Mouse (Mus musculus): ENCODE data around the gene Peak1. TPM values are rescaled to one million over a fixed set of nuclear protein-coding genes. Genes with fewer than 3 reads are reported as not detected.
"Not testable (repeated sequence)": the region's sequence is repeated elsewhere in the genome, so short reads cannot be mapped to it uniquely, and the experiment has no call there.

Peak1 gene
- polyA plus RNA-seq, 1 experiment from 2014 or later = 14.3 TPM

- Histone ChIP-seq H3K9ac (no peak overlapping the region), H3K4me2 (no peak overlapping the region), H3K4me1 (replicated peaks) (peaks cover 5% of the 10 kb centered on the region; the same call in 1 of the 2 replicates), H3K27me3 (no peaks in the 10 kb centered on the region), H3K9me3 (replicated peaks) (no peaks in the 10 kb centered on the region), H3K27ac (no peak overlapping the region), H3K4me3 (no peak overlapping the region), H3K36me3 (no peaks in the 10 kb centered on the region)
- ATAC-seq (replicated peaks; ENCODE audit: insufficient number of reproducible peaks, insufficient read depth, low FRiP score, low read depth) = no peak
- 31% methylated on average over 7 of the region's 7 CpGs for WGBS
Observed at GRCm38 (mm10) chr9:56439699-56440098, 21.8 kb upstream of the Peak1 start.

GRCm38 (mm10) chr9:56437300-56437892 lies 19.5 kb upstream of the Peak1 start:
- H3K4me3 ChIP-seq; H3K4me1 ChIP-seq (replicated peaks); H3K4me2 ChIP-seq; H3K9ac ChIP-seq; H3K27me3 ChIP-seq; ATAC-seq (replicated peaks; ENCODE audit: insufficient number of reproducible peaks, insufficient read depth, low FRiP score, low read depth); H3K36me3 ChIP-seq; H3K9me3 ChIP-seq (replicated peaks); H3K27ac ChIP-seq: not testable (repeated sequence)
- 88% methylated on average over 29 of the region's 29 CpGs for WGBS

- Histone ChIP-seq H3K9me3 (replicated peaks) (no peaks in the 10 kb centered on the region), H3K36me3 (no peaks in the 10 kb centered on the region), H3K4me3 (no peak overlapping the region), H3K4me2 (no peak overlapping the region), H3K9ac (no peak overlapping the region), H3K4me1 (replicated peaks) (peaks cover 9% of the 10 kb centered on the region; the same call in 1 of the 2 replicates), H3K27ac (no peak overlapping the region), H3K27me3 (no peaks in the 10 kb centered on the region)
- 70% methylated on average over 5 of the region's 5 CpGs for WGBS
- no peak for ATAC-seq (replicated peaks; ENCODE audit: insufficient number of reproducible peaks, insufficient read depth, low FRiP score, low read depth)
Observed at GRCm38 (mm10) chr9:56435821-56436526, 18.1 kb upstream of the Peak1 start.

- ATAC-seq (replicated peaks; ENCODE audit: insufficient number of reproducible peaks, insufficient read depth, low FRiP score, low read depth) = no peak
- Histone ChIP-seq H3K27me3 (no peaks in the 10 kb centered on the region), H3K36me3 (no peaks in the 10 kb centered on the region), H3K4me2 (no peak overlapping the region), H3K4me3 (no peak overlapping the region), H3K9me3 (replicated peaks) (no peaks in the 10 kb centered on the region), H3K27ac (no peak overlapping the region), H3K9ac (no peak overlapping the region), H3K4me1 (replicated peaks) (peaks cover 24% of the 10 kb centered on the region)
- WGBS = 74% methylated on average over 4 of the region's 4 CpGs
Observed at GRCm38 (mm10) chr9:56424861-56425260, 7.0 kb upstream of the Peak1 start.

- peaks cover 29% of the 10 kb centered on the region for H3K4me1 ChIP-seq (replicated peaks)
- H3K27ac ChIP-seq = no peak overlapping the region
- H3K36me3 ChIP-seq = no peaks in the 10 kb centered on the region
- no peak overlapping the region for H3K4me3 ChIP-seq
- no peaks in the 10 kb centered on the region for H3K9me3 ChIP-seq (replicated peaks)
- H3K4me2 ChIP-seq = no peak overlapping the region
- H3K9ac ChIP-seq = no peak overlapping the region
- ATAC-seq (replicated peaks; ENCODE audit: insufficient number of reproducible peaks, insufficient read depth, low FRiP score, low read depth) = no peak
- H3K27me3 ChIP-seq = no peaks in the 10 kb centered on the region
- 78% methylated on average over 5 of the region's 5 CpGs for WGBS
Observed at GRCm38 (mm10) chr9:56421991-56422390, 4.1 kb upstream of the Peak1 start.

- no peak overlapping the region for H3K9ac ChIP-seq
- no peak for ATAC-seq (replicated peaks; ENCODE audit: insufficient number of reproducible peaks, insufficient read depth, low FRiP score, low read depth)
- H3K27me3 ChIP-seq = no peaks in the 10 kb centered on the region
- peaks cover 35% of the 10 kb centered on the region for H3K4me1 ChIP-seq (replicated peaks)
- H3K4me2 ChIP-seq = peak overlapping the region; percentile 5; the same call in 1 of the 2 replicates
- no peaks in the 10 kb centered on the region for H3K36me3 ChIP-seq
- 56% methylated on average over 9 of the region's 9 CpGs for WGBS
- H3K27ac ChIP-seq = 0 out of 2 replicates have a peak overlapping the region, but pooled peaks have one; percentile 1
- H3K4me3 ChIP-seq = no peak overlapping the region
- H3K9me3 ChIP-seq (replicated peaks) = no peaks in the 10 kb centered on the region
Observed at GRCm38 (mm10) chr9:56420892-56421601, 3.2 kb upstream of the Peak1 start.

GRCm38 (mm10) chr9:56420236-56420635 lies 2.4 kb upstream of the Peak1 start:
- no peak overlapping the region for H3K4me3 ChIP-seq
- H3K27me3 ChIP-seq = no peaks in the 10 kb centered on the region
- peak overlapping the region; percentile 5; the same call in 1 of the 2 replicates for H3K4me2 ChIP-seq
- H3K9ac ChIP-seq = no peak overlapping the region
- no peaks in the 10 kb centered on the region for H3K9me3 ChIP-seq (replicated peaks)
- WGBS = 95% methylated on average over 1 of the region's 1 CpGs
- H3K27ac ChIP-seq = 0 out of 2 replicates have a peak overlapping the region, but pooled peaks have one; percentile 1
- H3K36me3 ChIP-seq = no peaks in the 10 kb centered on the region
- ATAC-seq (replicated peaks; ENCODE audit: insufficient number of reproducible peaks, insufficient read depth, low FRiP score, low read depth) = no peak
- peaks cover 42% of the 10 kb centered on the region for H3K4me1 ChIP-seq (replicated peaks)

GRCm38 (mm10) chr9:56418738-56419239 lies 922 bp upstream of the Peak1 start:
- H3K27ac ChIP-seq = peak overlapping the region; percentile 97
- WGBS = 1% methylated on average over 11 of the region's 11 CpGs
- peak overlapping the region; percentile 69 for H3K9ac ChIP-seq
- no peaks in the 10 kb centered on the region for H3K27me3 ChIP-seq
- no peaks in the 10 kb centered on the region for H3K9me3 ChIP-seq (replicated peaks)
- H3K4me3 ChIP-seq = peak overlapping the region; percentile 90
- peak; percentile 16; the same call in 1 of the 2 replicates for ATAC-seq (replicated peaks; ENCODE audit: insufficient number of reproducible peaks, insufficient read depth, low FRiP score, low read depth)
- no peaks in the 10 kb centered on the region for H3K36me3 ChIP-seq
- peaks cover 43% of the 10 kb centered on the region for H3K4me1 ChIP-seq (replicated peaks)
- peak overlapping the region; percentile 75 for H3K4me2 ChIP-seq

GRCm38 (mm10) chr9:56417415-56417947 lies 386 bp downstream of the Peak1 start:
- Histone ChIP-seq H3K4me3 (peak overlapping the region; percentile 90), H3K4me1 (replicated peaks) (peaks cover 40% of the 10 kb centered on the region), H3K9me3 (replicated peaks) (no peaks in the 10 kb centered on the region), H3K27ac (peak overlapping the region; percentile 98), H3K9ac (peak overlapping the region; percentile 90), H3K4me2 (peak overlapping the region; percentile 64), H3K36me3 (no peaks in the 10 kb centered on the region), H3K27me3 (no peaks in the 10 kb centered on the region)
- ATAC-seq (replicated peaks; ENCODE audit: insufficient number of reproducible peaks, insufficient read depth, low FRiP score, low read depth) = peak; percentile 74
- 0% methylated on average over 38 of the region's 40 CpGs for WGBS

GRCm38 (mm10) chr9:56415935-56416607 lies 1.8 kb downstream of the Peak1 start:
- H3K9ac ChIP-seq = 0 out of 2 replicates have a peak overlapping the region, but pooled peaks have one; percentile 38
- H3K27ac ChIP-seq = peak overlapping the region; percentile 27; the same call in 1 of the 2 replicates
- H3K4me3 ChIP-seq = peak overlapping the region; percentile 90
- peak overlapping the region; percentile 64 for H3K4me2 ChIP-seq
- 43% methylated on average over 4 of the region's 4 CpGs for WGBS
- H3K27me3 ChIP-seq = no peaks in the 10 kb centered on the region
- no peaks in the 10 kb centered on the region for H3K9me3 ChIP-seq (replicated peaks)
- H3K4me1 ChIP-seq (replicated peaks) = peaks cover 32% of the 10 kb centered on the region
- ATAC-seq (replicated peaks; ENCODE audit: insufficient number of reproducible peaks, insufficient read depth, low FRiP score, low read depth) = no peak
- H3K36me3 ChIP-seq = no peaks in the 10 kb centered on the region

All from heart, embryonic 15.5 days (tissue).